Mouse (Mus musculus): Measurements from ENCODE around the gene Fam162b.

DNA sequence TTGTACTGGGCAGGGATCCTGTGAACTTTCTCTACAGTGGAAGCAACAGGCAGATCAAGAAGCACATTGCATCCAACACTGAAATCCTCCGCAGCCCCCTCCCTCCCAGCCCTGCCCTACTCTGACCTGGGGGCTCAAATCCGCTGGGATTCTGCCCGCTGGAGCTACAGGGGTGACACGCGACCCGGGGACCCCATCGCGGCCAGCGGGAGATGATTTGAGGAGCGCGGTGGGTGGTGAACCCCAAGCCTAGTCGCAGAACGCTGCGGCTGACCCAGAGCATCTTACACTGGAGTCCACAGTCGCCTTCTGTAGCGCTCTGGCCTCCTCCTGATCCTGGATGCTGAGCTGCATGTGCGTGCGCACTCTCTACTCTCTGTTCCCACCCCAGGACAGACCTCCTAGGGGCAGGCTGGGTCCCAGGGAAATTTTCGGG is at the start of gene Fam162b:
- TF ChIP-seq POLR2A (IDR thresholded peaks at IDR 0.05; ENCODE audit: low read depth, low read length) = no peak
- no peak for TF ChIP-seq CTCF (IDR thresholded peaks at IDR 0.05; ENCODE audit: extremely low read depth, insufficient read depth, insufficient read length, insufficient replicate concordance)
